Mouse (Mus musculus) lung, embryonic 14.5 days (tissue): ENCODE results near the gene Sgcd. TPM values are rescaled to one million over a fixed set of nuclear protein-coding genes. Genes with fewer than 3 reads are reported as not detected.

Experiments
- ATAC-seq: fragments of 200-750 bp; cut with Nextera tagmentation; 2 replicates; pipeline ENCODE4 v1.8.0; 2017; ENCODE audit warnings: mild to moderate bottlenecking, moderate TSS enrichment, moderate library complexity; ENCODE audit not compliant: insufficient read depth
- DNase-seq: peaks from one replicate; pipeline ENCODE4 v3.0.0-alpha.2; 2015
- H3K27ac ChIP-seq: fragments of 300-500 bp; sonication (generic); 2 replicates; pipeline ENCODE4 v1.5.1; 2014; ENCODE audit warnings: low read depth, mild to moderate bottlenecking, moderate library complexity
- H3K27me3 ChIP-seq: fragments of 300-500 bp; sonication (generic); 2 replicates; pipeline ENCODE4 v1.6.1; 2014; ENCODE audit warnings: low read length, control low read depth; ENCODE audit not compliant: insufficient read depth
- H3K36me3 ChIP-seq: fragments of 300-500 bp; sonication (generic); 2 replicates; pipeline ENCODE4 v1.6.1; 2014; ENCODE audit warnings: control low read depth; ENCODE audit not compliant: insufficient read depth
- H3K4me1 ChIP-seq: fragments of 300-500 bp; sonication (generic); 2 replicates; pipeline ENCODE4 v1.6.1; 2014; ENCODE audit warnings: antibody characterized with exemption, control low read depth; ENCODE audit not compliant: insufficient read depth
- H3K4me2 ChIP-seq: fragments of 300-500 bp; sonication (generic); 2 replicates; pipeline ENCODE4 v1.6.1; 2014; ENCODE audit warnings: mild to moderate bottlenecking
- H3K4me3 ChIP-seq: fragments of 300-500 bp; sonication (generic); 2 replicates; pipeline ENCODE4 v1.5.1; 2014; ENCODE audit warnings: low read depth, low read length
- H3K9ac ChIP-seq: fragments of 300-500 bp; sonication (generic); 2 replicates; pipeline ENCODE4 v1.6.1; 2014
- H3K9me3 ChIP-seq: fragments of 300-500 bp; sonication (generic); 2 replicates; pipeline ENCODE4 v1.6.1; 2016; ENCODE audit warnings: low read depth, low read length, control low read depth
- CTCF ChIP-seq: IDR thresholded peaks from 2 replicates; pipeline ENCODE4 v1.5.1; 2016; ENCODE audit warnings: antibody characterized with exemption, low read depth
- WGBS: fragments of 180-500 bp; shearing (Covaris S2); extraction: QIAGEN DNeasy Blood & Tissue Kit; methylation state at CpG from one replicate; pipeline ENCODE4 v1.1.7; 2014; 5-methylcytosine and 5-hydroxymethylcytosine counted together
- polyA plus RNA-seq: library from polyadenylated mRNA; unstranded; fragments of >200 nt; fragmentation: Nextera tagmentation; extraction: Ambion mirVana; gene quantifications from 2 replicates; pipeline ENCODE4 v1.2.1, GENCODE M21; 2014

Sgcd gene
- polyA plus RNA-seq, 1 experiment from 2014 or later = 2.5 TPM

GRCm38 (mm10) chr11:47242401-47242800 is 746.4 kb downstream of the Sgcd start:
- no peak for TF ChIP-seq CTCF
- no peak for DNase-seq
- Histone ChIP-seq H3K4me2 (no peak overlapping the region), H3K36me3 (no peaks in the 10 kb centered on the region), H3K9me3 (no peaks in the 10 kb centered on the region), H3K4me3 (no peak overlapping the region), H3K4me1 (no peaks in the 10 kb centered on the region), H3K9ac (no peak overlapping the region), H3K27me3 (no peaks in the 10 kb centered on the region), H3K27ac (no peak overlapping the region)
- WGBS = 74% methylated on average over 1 of the region's 1 CpGs
- no peak for ATAC-seq

DNA sequence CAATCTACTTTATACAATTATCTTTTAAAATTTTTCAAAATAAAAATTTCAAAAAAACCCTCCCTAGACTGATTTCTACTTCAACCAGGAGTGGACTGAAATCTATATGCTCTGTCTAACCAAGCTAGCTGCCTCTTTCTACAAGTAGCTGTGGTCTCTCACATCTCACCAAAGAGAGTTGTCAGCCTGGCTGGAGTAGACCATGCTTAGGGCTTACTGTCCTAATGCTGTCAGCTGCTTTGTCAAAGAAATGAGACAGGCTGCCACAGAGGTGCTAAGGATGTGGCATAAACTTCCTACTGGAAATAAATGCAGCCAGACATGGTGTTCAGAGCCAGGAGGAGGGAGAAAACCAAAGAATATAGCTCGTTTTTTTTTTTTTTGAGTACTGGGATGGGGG is 760.5 kb downstream of the Sgcd start:
- H3K9me3 ChIP-seq = no peaks in the 10 kb centered on the region
- H3K4me2 ChIP-seq = no peak overlapping the region
- no peak overlapping the region for H3K27ac ChIP-seq
- no peak for TF ChIP-seq CTCF
- ATAC-seq (peak; percentile 74; the same call in 1 of the 2 replicates), DNase-seq (peak; percentile 75)
- H3K4me3 ChIP-seq = no peak overlapping the region
- H3K9ac ChIP-seq = no peak overlapping the region
- H3K36me3 ChIP-seq = no peaks in the 10 kb centered on the region
- H3K27me3 ChIP-seq = no peaks in the 10 kb centered on the region
- WGBS = 29% methylated on average over 1 of the region's 1 CpGs
- no peaks in the 10 kb centered on the region for H3K4me1 ChIP-seq

GRCm38 (mm10) chr11:47224148-47224547 is 764.6 kb downstream of the Sgcd start:
- ATAC-seq (no peak), DNase-seq (no peak)
- Histone ChIP-seq H3K4me3 (no peak overlapping the region), H3K36me3 (no peaks in the 10 kb centered on the region), H3K27me3 (no peaks in the 10 kb centered on the region), H3K9me3 (no peaks in the 10 kb centered on the region), H3K9ac (no peak overlapping the region), H3K27ac (no peak overlapping the region), H3K4me2 (no peak overlapping the region), H3K4me1 (no peaks in the 10 kb centered on the region)
- no peak for TF ChIP-seq CTCF
- 91% methylated on average over 2 of the region's 2 CpGs for WGBS

GRCm38 (mm10) chr11:47211531-47211930 is 777.2 kb downstream of the Sgcd start:
- Histone ChIP-seq H3K27ac (no peak overlapping the region), H3K9ac (no peak overlapping the region), H3K36me3 (no peaks in the 10 kb centered on the region), H3K4me2 (no peak overlapping the region), H3K4me1 (no peaks in the 10 kb centered on the region), H3K9me3 (no peaks in the 10 kb centered on the region), H3K27me3 (no peaks in the 10 kb centered on the region), H3K4me3 (no peak overlapping the region)
- ATAC-seq (no peak), DNase-seq (no peak)
- TF ChIP-seq CTCF = no peak
- WGBS = 79% methylated on average over 8 of the region's 8 CpGs

GRCm38 (mm10) chr11:47206461-47206860 is 782.3 kb downstream of the Sgcd start:
- Histone ChIP-seq H3K4me1 (no peaks in the 10 kb centered on the region), H3K4me3 (no peak overlapping the region), H3K27me3 (no peaks in the 10 kb centered on the region), H3K4me2 (no peak overlapping the region), H3K9me3 (no peaks in the 10 kb centered on the region), H3K27ac (no peak overlapping the region), H3K9ac (no peak overlapping the region), H3K36me3 (no peaks in the 10 kb centered on the region)
- WGBS = 66% methylated on average over 1 of the region's 1 CpGs
- ATAC-seq (no peak), DNase-seq (no peak)
- no peak for TF ChIP-seq CTCF

GRCm38 (mm10) chr11:47199106-47199505 is 789.7 kb downstream of the Sgcd start:
- Histone ChIP-seq H3K4me3 (no peak overlapping the region), H3K4me1 (no peaks in the 10 kb centered on the region), H3K36me3 (no peaks in the 10 kb centered on the region), H3K27ac (no peak overlapping the region), H3K4me2 (no peak overlapping the region), H3K9me3 (no peaks in the 10 kb centered on the region), H3K9ac (no peak overlapping the region), H3K27me3 (no peaks in the 10 kb centered on the region)
- ATAC-seq (no peak), DNase-seq (no peak)
- 75% methylated on average over 7 of the region's 7 CpGs for WGBS
- no peak for TF ChIP-seq CTCF

DNA sequence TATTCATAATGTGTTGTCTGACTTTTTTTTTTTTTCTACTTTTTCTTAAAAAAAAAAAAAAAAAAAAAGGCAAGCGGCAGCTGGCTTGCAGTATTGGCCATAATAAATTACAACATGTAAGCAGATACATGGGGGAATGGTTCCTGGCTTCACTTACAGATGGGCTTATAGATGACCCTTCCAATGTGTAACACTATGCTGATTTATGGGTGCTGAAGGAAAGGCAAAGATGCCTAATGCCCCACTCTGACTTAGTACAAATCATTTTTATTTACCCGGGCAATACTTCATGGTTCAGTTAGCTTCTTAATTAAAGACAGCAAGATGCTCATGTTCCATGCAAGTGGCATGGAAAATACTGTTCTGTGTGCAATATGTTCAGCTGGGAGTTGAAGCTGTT is 800.2 kb downstream of the Sgcd start:
- TF ChIP-seq CTCF = no peak
- no peak for ATAC-seq
- H3K9ac ChIP-seq = no peak overlapping the region
- no peaks in the 10 kb centered on the region for H3K4me1 ChIP-seq
- H3K36me3 ChIP-seq = no peaks in the 10 kb centered on the region
- H3K27ac ChIP-seq = no peak overlapping the region
- H3K27me3 ChIP-seq = no peaks in the 10 kb centered on the region
- DNase-seq = no peak
- H3K4me2 ChIP-seq = no peak overlapping the region
- 73% methylated on average over 2 of the region's 2 CpGs for WGBS
- no peak overlapping the region for H3K4me3 ChIP-seq
- no peaks in the 10 kb centered on the region for H3K9me3 ChIP-seq

DNA sequence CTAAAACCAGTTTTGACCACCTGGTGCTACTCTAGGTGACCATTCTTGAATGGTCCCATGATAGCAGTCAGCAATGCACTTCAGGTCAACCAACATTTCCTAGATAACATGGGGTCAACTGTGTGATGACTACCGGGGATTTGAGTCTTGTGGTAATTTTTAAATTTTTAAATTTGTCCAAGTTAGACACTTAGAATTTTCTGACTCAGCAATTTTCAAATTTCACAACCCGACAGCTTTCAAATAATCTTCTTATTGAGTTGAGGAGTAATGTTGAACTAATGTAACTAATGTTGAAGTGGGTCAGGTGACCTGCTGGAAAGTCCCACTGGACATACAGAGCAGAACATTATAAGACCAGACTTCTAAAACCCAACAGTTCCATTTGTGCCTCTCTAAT is 813.8 kb downstream of the Sgcd start:
- Histone ChIP-seq H3K27me3 (no peaks in the 10 kb centered on the region), H3K27ac (no peak overlapping the region), H3K4me3 (no peak overlapping the region), H3K4me2 (no peak overlapping the region), H3K9me3 (no peaks in the 10 kb centered on the region), H3K36me3 (no peaks in the 10 kb centered on the region), H3K9ac (no peak overlapping the region), H3K4me1 (no peaks in the 10 kb centered on the region)
- TF ChIP-seq CTCF = no peak
- WGBS = 87% methylated on average over 2 of the region's 2 CpGs
- ATAC-seq (no peak), DNase-seq (no peak)
